Mouse (Mus musculus) right cerebral cortex, postnatal 36 days (tissue): ENCODE measurements at regions not wholly inside any gene's neighbourhood (a gene's known extent, or its start where the extent isn't known, plus 50 kb on each side); places are given as distances from the start of the nearest gene placed in this dataset.
A peak's percentile ranks its signal among the peaks of the same experiment; 100 is the strongest.

Experiments used
- DNase-seq, 2 experiments: peaks; one replicate each; pipeline ENCODE4 v3.0.0; 2022; ENCODE audit warnings: low spot score in 2 of 2, mixed read lengths in 1 of 2

GRCm38 (mm10) chr3:136611682-136612081 is 58.2 kb upstream of the Ppp3ca start:
- peak in 1 of 2 experiments; percentile 9 for DNase-seq

- DNase-seq, result no peak
These were observed 59.4 kb upstream of the Ppp3ca start for GRCm38 (mm10) chr3:136610556-136610924.

GRCm38 (mm10) chr3:136609855-136610555 is 59.9 kb upstream of the Ppp3ca start:
- no peak for DNase-seq

GRCm38 (mm10) chr3:136601706-136602105 is 68.2 kb upstream of the Ppp3ca start:
- DNase-seq, result no peak

- DNase-seq, result no peak
These were observed 86.0 kb upstream of the Ppp3ca start for GRCm38 (mm10) chr3:136583937-136584336.

GRCm38 (mm10) chr3:136578016-136578415 is 91.9 kb upstream of the Ppp3ca start:
- DNase-seq, result no peak

GRCm38 (mm10) chr3:136570517-136570916 is 99.4 kb upstream of the Ppp3ca start:
- no peak for DNase-seq

GRCm38 (mm10) chr3:136556488-136556887 is 113.4 kb upstream of the Ppp3ca start:
- DNase-seq, result no peak

GRCm38 (mm10) chr3:136549471-136549870 is 120.5 kb upstream of the Ppp3ca start:
- DNase-seq, result no peak

- no peak for DNase-seq
These were observed 138.3 kb upstream of the Ppp3ca start for GRCm38 (mm10) chr3:136531604-136532003.

GRCm38 (mm10) chr3:136508575-136508974 is 161.3 kb upstream of the Ppp3ca start:
- DNase-seq, result no peak

- DNase-seq, result no peak
These were observed 162.9 kb upstream of the Ppp3ca start for GRCm38 (mm10) chr3:136507070-136507469.

GRCm38 (mm10) chr3:136494831-136495230 is 169.0 kb upstream of the Bank1 start:
- DNase-seq, result no peak

- DNase-seq, result no peak
These were observed 165.8 kb upstream of the Bank1 start for GRCm38 (mm10) chr3:136491683-136492082.

- DNase-seq, result no peak
These were observed 145.8 kb upstream of the Bank1 start for GRCm38 (mm10) chr3:136471693-136472092.

- DNase-seq, result no peak
These were observed 136.9 kb upstream of the Bank1 start for GRCm38 (mm10) chr3:136462747-136463146.

- no peak for DNase-seq
These were observed 130.7 kb upstream of the Bank1 start for GRCm38 (mm10) chr3:136456471-136457117.

GRCm38 (mm10) chr3:136455651-136456470 is 130.0 kb upstream of the Bank1 start:
- DNase-seq, result no peak

- DNase-seq, result no peak
These were observed 129.1 kb upstream of the Bank1 start for GRCm38 (mm10) chr3:136454967-136455366.

- peak in 1 of 2 experiments; percentile 12 for DNase-seq
These were observed 125.3 kb upstream of the Bank1 start for GRCm38 (mm10) chr3:136450986-136451774.

- peak in 1 of 2 experiments; percentile 12 for DNase-seq
These were observed 124.6 kb upstream of the Bank1 start for GRCm38 (mm10) chr3:136450361-136450895.
